Comparison of ENCODE assay signal across 23 mouse cellular contexts in genomic region chr8:43782106-43782505, GRCm38 (mm10).
"Had no signal": no experiment of that assay in that cellular context is flagged by ENCODE, and none has a peak within 500 bp of the region (broad histone marks: within the 10 kb centered on the region; RNA-seq: fewer than 3 reads in every experiment).

No protein-coding gene starts in this region.

- H3K27me3 ChIP-seq: heart, embryonic 12.5 days; hindbrain, embryonic 15.5 days; limb, embryonic 12.5 days; liver, embryonic 13.5 days; liver, embryonic 15.5 days had no signal

- H3K27ac ChIP-seq: gastrocnemius, adult 2 months; heart, embryonic 10.5 days; hindbrain, embryonic 15.5 days; hindbrain, postnatal 0 days; layer of hippocampus, adult 2 months; limb, embryonic 12.5 days; liver, embryonic 13.5 days; liver, embryonic 15.5 days had no signal

- H3K4me2 ChIP-seq: heart, embryonic 12.5 days; hindbrain, embryonic 15.5 days; limb, embryonic 12.5 days; liver, embryonic 11.5 days; liver, embryonic 13.5 days; liver, embryonic 15.5 days had no signal

- H3K4me3 ChIP-seq: gastrocnemius, adult 2 months; heart, embryonic 10.5 days; heart, embryonic 12.5 days; hindbrain, embryonic 15.5 days; layer of hippocampus, adult 2 months; limb, embryonic 12.5 days; liver, embryonic 13.5 days; liver, embryonic 15.5 days had no signal

- H3K4me1 ChIP-seq: heart, embryonic 10.5 days; heart, embryonic 12.5 days; hindbrain, embryonic 15.5 days; limb, embryonic 12.5 days; liver, embryonic 13.5 days; liver, embryonic 15.5 days had no signal

- H3K36me3 ChIP-seq: heart, embryonic 10.5 days; heart, embryonic 12.5 days; hindbrain, embryonic 15.5 days; limb, embryonic 12.5 days; liver, embryonic 13.5 days; liver, embryonic 15.5 days had no signal

- DNase-seq: gastrocnemius, adult 2 months; gastrocnemius, postnatal 10 days; gastrocnemius, postnatal 25 days; heart, adult 18-20 months; heart, postnatal 10 days; heart, postnatal 36 days; kidney, adult 18-20 months; kidney, adult 8-10 months; kidney, postnatal 10 days; kidney, postnatal 25 days; kidney, postnatal 4 days; left cerebral cortex, postnatal 4 days; liver; liver, embryonic 13.5 days had no signal

- H3K9ac ChIP-seq: heart, embryonic 12.5 days; hindbrain, embryonic 15.5 days; limb, embryonic 12.5 days; liver, embryonic 13.5 days; liver, embryonic 15.5 days had no signal

- H3K9me3 ChIP-seq: hindbrain, embryonic 15.5 days; limb, embryonic 12.5 days; liver, embryonic 13.5 days; liver, embryonic 15.5 days had no signal

- ATAC-seq: hindbrain, postnatal 0 days; intestine, embryonic 16.5 days had no signal
